Mouse (Mus musculus) liver, adult 2 months (tissue): ENCODE measurements around the gene Ssna1. TPM values are rescaled to one million over a fixed set of nuclear protein-coding genes. Genes with fewer than 3 reads are reported as not detected.

Experiments
- DNase-seq: peaks from one replicate; pipeline ENCODE4 v3.0.0-alpha.2; 2011; ENCODE audit warnings: low read depth, low spot score; ENCODE audit errors: extremely low read depth
- H3K27ac ChIP-seq: fragments of 200-500 bp; replicated peaks from 2 replicates; pipeline ENCODE4 v1.5.1; 2012; ENCODE audit warnings: low read depth, mild to moderate bottlenecking, control low read depth, inconsistent platforms, low read length; ENCODE audit not compliant: insufficient read depth
- H3K27me3 ChIP-seq: fragments of 200-500 bp; 2 replicates; pipeline ENCODE4 v1.6.1; 2012; ENCODE audit warnings: mild to moderate bottlenecking, moderate library complexity, low read length, inconsistent platforms; ENCODE audit not compliant: control insufficient read depth, insufficient read depth
- H3K36me3 ChIP-seq: fragments of 200-500 bp; 2 replicates; pipeline ENCODE4 v1.6.1; 2012; ENCODE audit warnings: low read length, inconsistent platforms; ENCODE audit not compliant: control insufficient read depth, insufficient read depth
- H3K4me1 ChIP-seq: fragments of 200-500 bp; 2 replicates; pipeline ENCODE4 v1.6.1; 2011; ENCODE audit warnings: low read length; ENCODE audit not compliant: control insufficient read depth, insufficient read depth
- H3K4me3 ChIP-seq: fragments of 200-500 bp; 2 replicates; pipeline ENCODE4 v1.5.1; 2011; ENCODE audit warnings: low read depth, mild to moderate bottlenecking, control low read depth, low read length, moderate library complexity; ENCODE audit not compliant: insufficient read depth
- H3K79me2 ChIP-seq: fragments of 200-500 bp; 2 replicates; pipeline ENCODE4 v1.6.1; 2012; ENCODE audit warnings: inconsistent platforms, mild to moderate bottlenecking, low read length, moderate library complexity; ENCODE audit not compliant: control insufficient read depth, insufficient read depth
- H3K9ac ChIP-seq: fragments of 200-500 bp; 2 replicates; pipeline ENCODE4 v1.6.1; 2012; ENCODE audit warnings: low read depth, mild to moderate bottlenecking, control low read depth, inconsistent platforms, low read length
- CTCF ChIP-seq: fragments of 200-500 bp; IDR thresholded peaks from 2 replicates; pipeline ENCODE4 v1.5.1; 2011; ENCODE audit warnings: low read depth, low read length, control low read depth
- POLR2A ChIP-seq: fragments of 200-500 bp; IDR thresholded peaks from 2 replicates; pipeline ENCODE4 v1.6.1; 2011; ENCODE audit warnings: low read length, control low read depth; ENCODE audit not compliant: insufficient read depth; ENCODE audit errors: extremely low read depth
- WGBS: fragments of 180-500 bp; shearing (Covaris S2); methylation state at CpG from one replicate; pipeline ENCODE4 v1.1.7; 2018; 5-methylcytosine and 5-hydroxymethylcytosine counted together
- polyA plus RNA-seq: library from polyadenylated mRNA; depleted of rRNA; stranded (reverse); fragments of >200 nt; gene quantifications from 2 replicates; pipeline ENCODE4 v1.2.3, GENCODE M21; 2012
- total RNA-seq: library from RNA; depleted of rRNA; stranded (reverse); fragments of >200 nt; gene quantifications from 2 replicates; pipeline ENCODE4 v1.2.3, GENCODE M21; 2014

Ssna1 gene
- total and polyA plus RNA-seq, 2 experiments: 17.6 to 25.5 TPM

DNA sequence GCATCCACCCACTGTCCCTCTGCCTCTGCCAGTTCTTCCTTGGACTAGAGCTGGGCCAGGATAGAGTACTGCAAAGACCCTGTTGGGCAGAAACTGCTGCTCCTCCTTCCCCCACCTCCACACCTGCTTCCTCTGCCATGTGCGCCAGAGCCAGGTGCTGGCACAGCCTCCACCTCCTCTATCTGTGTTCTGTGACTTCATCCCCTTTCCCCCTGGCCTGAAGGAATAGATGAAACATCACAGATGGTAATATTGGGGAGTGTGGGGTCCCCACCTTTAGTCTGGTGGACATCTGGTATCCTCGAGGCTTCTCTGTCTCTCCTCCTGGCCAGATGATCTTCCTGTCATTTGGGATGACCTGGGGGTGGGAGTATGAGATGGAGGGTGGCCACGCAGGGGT, 31.2 kb upstream of the Ssna1 start:
- no peak for DNase-seq
- Histone ChIP-seq H3K9ac (no peak overlapping the region), H3K79me2 (no peaks in the 10 kb centered on the region), H3K36me3 (no peaks in the 10 kb centered on the region), H3K27ac (no peak overlapping the region), H3K4me3 (no peak overlapping the region), H3K4me1 (peaks cover 3% of the 10 kb centered on the region; the same call in 1 of the 2 replicates), H3K27me3 (peaks cover 10% of the 10 kb centered on the region)
- TF ChIP-seq POLR2A: no peak
- TF ChIP-seq CTCF: no peak
- 61% methylated on average over 3 of the region's 3 CpGs for WGBS

DNA sequence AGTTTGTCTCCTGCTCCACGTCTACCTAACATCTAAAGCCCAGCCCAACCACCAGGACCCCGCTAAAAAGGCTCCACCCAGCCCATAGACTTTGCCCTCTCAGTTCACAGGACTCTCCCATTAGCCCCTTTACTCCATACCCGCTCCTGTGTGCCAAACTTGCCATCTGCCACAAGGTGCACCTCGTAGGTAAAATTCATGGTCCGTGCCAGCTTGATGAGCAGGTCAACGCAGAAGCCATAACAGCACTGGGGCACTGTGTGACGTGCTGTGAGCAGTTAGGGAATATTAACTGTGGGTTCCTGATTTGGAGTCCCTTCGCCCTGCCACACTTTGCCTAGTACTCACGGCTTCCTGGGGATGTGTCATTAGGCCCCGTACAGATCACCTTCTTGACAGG, 25.8 kb upstream of the Ssna1 start:
- Histone ChIP-seq H3K27ac (no peak overlapping the region), H3K79me2 (no peaks in the 10 kb centered on the region), H3K4me3 (no peak overlapping the region), H3K27me3 (no peaks in the 10 kb centered on the region), H3K9ac (no peak overlapping the region), H3K36me3 (no peaks in the 10 kb centered on the region), H3K4me1 (no peaks in the 10 kb centered on the region)
- WGBS: 68% methylated on average over 10 of the region's 10 CpGs
- no peak for DNase-seq
- TF ChIP-seq POLR2A: no peak
- no peak for TF ChIP-seq CTCF

DNA sequence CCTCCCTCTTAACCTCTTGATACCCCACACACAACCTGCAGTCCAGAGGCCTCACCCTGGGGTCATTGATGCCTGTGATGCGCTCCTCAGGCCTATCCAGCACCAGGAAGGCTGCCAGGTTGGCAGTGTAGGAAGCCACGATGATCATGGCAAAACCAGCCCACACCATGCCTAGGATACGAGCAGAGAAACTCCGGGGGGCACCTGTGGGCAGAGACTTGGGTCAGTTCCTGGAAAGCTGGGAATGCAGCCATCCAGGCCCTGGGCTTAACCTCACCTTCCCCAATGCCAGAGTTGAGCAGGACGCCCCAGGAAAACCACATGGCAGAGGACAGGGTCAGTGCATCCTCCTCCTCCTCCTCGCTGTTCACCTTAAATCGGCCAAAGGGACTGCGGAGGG, 24.9 kb upstream of the Ssna1 start:
- no peak for DNase-seq
- H3K9ac ChIP-seq: no peak overlapping the region
- no peaks in the 10 kb centered on the region for H3K36me3 ChIP-seq
- peaks cover 2% of the 10 kb centered on the region; the same call in 1 of the 2 replicates for H3K27me3 ChIP-seq
- H3K27ac ChIP-seq: no peak overlapping the region
- no peaks in the 10 kb centered on the region for H3K79me2 ChIP-seq
- 71% methylated on average over 7 of the region's 8 CpGs for WGBS
- no peaks in the 10 kb centered on the region for H3K4me1 ChIP-seq
- no peak overlapping the region for H3K4me3 ChIP-seq
- TF ChIP-seq POLR2A (no peak), CTCF (no peak)

DNA sequence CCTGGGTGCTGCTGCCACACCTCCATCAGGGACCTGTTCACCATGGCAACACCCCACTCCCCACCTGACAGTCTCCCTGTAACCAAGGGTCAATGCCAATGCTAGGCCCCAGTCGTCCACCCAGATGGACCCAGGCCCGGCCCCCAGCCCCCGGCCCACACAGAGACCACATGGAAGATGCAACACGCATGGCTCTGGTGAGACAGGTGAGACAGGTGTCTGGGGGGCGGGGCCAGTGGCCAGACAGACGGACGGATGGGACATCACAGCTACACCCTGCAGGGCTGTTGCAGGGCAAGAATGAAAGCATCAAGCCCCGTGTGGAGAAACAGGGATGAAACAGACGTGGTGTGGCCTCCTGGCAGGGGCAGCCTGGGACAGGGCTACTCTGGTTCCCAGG, 21.5 kb upstream of the Ssna1 start:
- Histone ChIP-seq H3K4me3 (no peak overlapping the region), H3K9ac (no peak overlapping the region), H3K79me2 (no peaks in the 10 kb centered on the region), H3K36me3 (no peaks in the 10 kb centered on the region), H3K4me1 (peaks cover 3% of the 10 kb centered on the region; the same call in 1 of the 2 replicates), H3K27ac (no peak overlapping the region), H3K27me3 (peaks cover 9% of the 10 kb centered on the region; the same call in 1 of the 2 replicates)
- DNase-seq: no peak
- WGBS: 74% methylated on average over 9 of the region's 9 CpGs
- TF ChIP-seq CTCF: no peak
- no peak for TF ChIP-seq POLR2A

DNA sequence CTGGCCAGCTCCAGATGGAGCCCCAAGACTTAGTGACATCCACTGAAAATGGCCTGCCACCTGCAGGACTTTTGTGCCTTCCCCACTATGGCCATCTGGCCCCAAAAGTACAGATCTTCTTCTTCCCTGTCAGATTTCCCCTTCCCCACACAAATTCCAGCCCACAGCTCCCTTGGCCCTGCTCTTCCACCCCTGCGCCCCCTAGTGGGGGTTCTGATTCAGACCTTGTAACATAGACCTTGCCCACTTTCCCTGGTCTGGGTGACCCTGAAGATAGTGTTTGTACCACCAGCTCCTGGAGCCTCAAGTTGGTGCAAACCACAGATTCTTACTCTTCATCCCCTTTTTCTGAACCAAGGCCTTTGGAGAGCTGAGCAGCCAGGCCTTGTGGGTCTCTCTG, 20.6 kb upstream of the Ssna1 start:
- H3K79me2 ChIP-seq: no peaks in the 10 kb centered on the region
- H3K4me3 ChIP-seq: no peak overlapping the region
- TF ChIP-seq CTCF: peak; percentile 88
- TF ChIP-seq POLR2A: no peak
- peaks cover 9% of the 10 kb centered on the region; the same call in 1 of the 2 replicates for H3K27me3 ChIP-seq
- H3K4me1 ChIP-seq: peaks cover 3% of the 10 kb centered on the region; the same call in 1 of the 2 replicates
- WGBS: 7% methylated on average over 1 of the region's 1 CpGs
- no peak overlapping the region for H3K27ac ChIP-seq
- H3K36me3 ChIP-seq: no peaks in the 10 kb centered on the region
- peak; percentile 9 for DNase-seq
- H3K9ac ChIP-seq: no peak overlapping the region

DNA sequence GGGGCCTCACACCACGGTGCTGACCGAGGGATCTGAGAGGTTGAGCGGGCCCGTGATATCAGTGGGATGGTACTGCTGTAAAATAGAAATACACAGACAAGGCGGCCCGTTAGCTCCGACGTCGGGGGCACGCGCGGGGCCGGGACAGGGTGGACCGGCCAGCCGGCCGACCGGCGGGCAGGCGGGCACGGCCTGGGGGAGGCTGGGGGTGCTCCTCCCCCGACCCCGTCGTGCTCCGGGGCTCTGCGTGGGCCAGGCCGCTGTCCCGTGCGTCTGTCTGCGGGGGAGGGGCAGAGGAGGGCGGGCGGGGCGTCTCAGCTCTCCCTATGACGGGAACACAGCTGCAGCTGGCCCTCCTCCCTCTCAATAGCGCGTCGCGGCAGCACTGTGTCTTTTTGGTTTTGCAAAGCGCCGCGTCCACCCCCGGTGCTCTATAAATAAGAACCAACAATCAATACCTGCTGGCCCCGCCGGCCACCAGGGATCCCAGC, 19.9 kb upstream of the Ssna1 start:
- H3K79me2 ChIP-seq: no peaks in the 10 kb centered on the region
- 4% methylated on average over 43 of the region's 43 CpGs for WGBS
- H3K27me3 ChIP-seq: peaks cover 9% of the 10 kb centered on the region; the same call in 1 of the 2 replicates
- TF ChIP-seq POLR2A: no peak
- no peak for TF ChIP-seq CTCF
- no peaks in the 10 kb centered on the region for H3K36me3 ChIP-seq
- no peak for DNase-seq
- no peak overlapping the region for H3K9ac ChIP-seq
- no peak overlapping the region for H3K27ac ChIP-seq
- peak overlapping the region; percentile 13; the same call in 1 of the 2 replicates for H3K4me3 ChIP-seq
- peaks cover 3% of the 10 kb centered on the region; the same call in 1 of the 2 replicates for H3K4me1 ChIP-seq
